Mouse (Mus musculus): ENCODE data around the gene Cul4b.

GRCm38 (mm10) chrX:38591749-38592148 is 15.8 kb upstream of the Cul4b start:
- TF ChIP-seq CTCF (IDR thresholded peaks at IDR 0.05; ENCODE audit: low read depth, low read length) (no peak), GATA1 (IDR thresholded peaks at IDR 0.05; ENCODE audit: borderline replicate concordance, low read length) (no peak), TAL1 (conservative IDR thresholded peaks at IDR 0.05; ENCODE audit: low read depth, low read length) (no peak), POLR2AphosphoS5 (IDR thresholded peaks at IDR 0.05; ENCODE audit: insufficient replicate concordance, low read depth, low read length) (no peak)

Data from G1E (cell line).